Mouse (Mus musculus): ENCODE measurements around the gene Cfap97. TPM values are rescaled to one million over a fixed set of nuclear protein-coding genes. Genes with fewer than 3 reads are reported as not detected.

The Cfap97 gene
- polyA plus RNA-seq, 1 experiment from 2014 or later = 23.1 TPM

GRCm38 (mm10) chr8:46236441-46237223 lies 85.1 kb downstream of the Cfap97 start:
- Histone ChIP-seq H3K9ac (replicated peaks) (no peak overlapping the region), H3K4me3 (no peak overlapping the region), H3K4me1 (no peaks in the 10 kb centered on the region), H3K9me3 (no peaks in the 10 kb centered on the region), H3K27ac (replicated peaks) (no peak overlapping the region), H3K4me2 (replicated peaks) (no peak overlapping the region), H3K36me3 (no peaks in the 10 kb centered on the region), H3K27me3 (peaks cover 13% of the 10 kb centered on the region; the same call in 1 of the 2 replicates)
- peak; percentile 43; the same call in 1 of the 2 replicates for ATAC-seq (replicated peaks)
- WGBS = 68% methylated on average over 7 of the region's 7 CpGs

GRCm38 (mm10) chr8:46241568-46242374 lies 90.2 kb downstream of the Cfap97 start:
- peak; percentile 88 for ATAC-seq (replicated peaks)
- peaks cover 13% of the 10 kb centered on the region; the same call in 1 of the 2 replicates for H3K27me3 ChIP-seq
- 29% methylated on average over 13 of the region's 13 CpGs for WGBS
- no peak overlapping the region for H3K9ac ChIP-seq (replicated peaks)
- no peaks in the 10 kb centered on the region for H3K9me3 ChIP-seq
- no peaks in the 10 kb centered on the region for H3K36me3 ChIP-seq
- no peak overlapping the region for H3K27ac ChIP-seq (replicated peaks)
- no peaks in the 10 kb centered on the region for H3K4me1 ChIP-seq
- no peak overlapping the region for H3K4me2 ChIP-seq (replicated peaks)
- no peak overlapping the region for H3K4me3 ChIP-seq

GRCm38 (mm10) chr8:46242946-46243345 lies 91.4 kb downstream of the Cfap97 start:
- Histone ChIP-seq H3K4me2 (replicated peaks) (no peak overlapping the region), H3K9me3 (no peaks in the 10 kb centered on the region), H3K9ac (replicated peaks) (no peak overlapping the region), H3K4me3 (no peak overlapping the region), H3K4me1 (no peaks in the 10 kb centered on the region), H3K36me3 (no peaks in the 10 kb centered on the region), H3K27ac (replicated peaks) (no peak overlapping the region), H3K27me3 (peaks cover 13% of the 10 kb centered on the region; the same call in 1 of the 2 replicates)
- 61% methylated on average over 7 of the region's 7 CpGs for WGBS
- no peak for ATAC-seq (replicated peaks)

Small RNA genes lying within 50 kb of the gene (microRNA-seq; reads per million reads assigned to microRNA genes)
- gene Gm23812 = not detected

Other genes with a start within 250 kb of the Cfap97 start
- 0.38 TPM in 1 of 2 replicates, not detected in the other for gene Ccdc110, start 217.2 kb upstream of the Cfap97 start, polyA plus RNA-seq (2015; fragmentation: Nextera tagmentation; extraction: Ambion mirVana)
- gene 1700029J07Rik, start 176.5 kb upstream of the Cfap97 start, polyA plus RNA-seq (2015; fragmentation: Nextera tagmentation; extraction: Ambion mirVana) = 3.8 and 4.4 TPM in 2 replicates
- 60.3 and 60.9 TPM in 2 replicates for gene Ufsp2, start 176.2 kb upstream of the Cfap97 start, polyA plus RNA-seq (2015; fragmentation: Nextera tagmentation; extraction: Ambion mirVana)
- 0.42 and 0.45 TPM in 2 replicates for gene Lrp2bp, start 152.5 kb upstream of the Cfap97 start, polyA plus RNA-seq (2015; fragmentation: Nextera tagmentation; extraction: Ambion mirVana)
- 24.7 and 29.6 TPM in 2 replicates for gene Ankrd37, start 146.1 kb upstream of the Cfap97 start, polyA plus RNA-seq (2015; fragmentation: Nextera tagmentation; extraction: Ambion mirVana)
- 4.8 and 5.7 TPM in 2 replicates for gene Snx25, start 388 bp downstream of the Cfap97 start, polyA plus RNA-seq (2015; fragmentation: Nextera tagmentation; extraction: Ambion mirVana)
- 656 and 691 TPM in 2 replicates for gene Slc25a4, start 59.5 kb downstream of the Cfap97 start, polyA plus RNA-seq (2015; fragmentation: Nextera tagmentation; extraction: Ambion mirVana)
- 6.7 and 7.6 TPM in 2 replicates for gene Helt, start 142.9 kb downstream of the Cfap97 start, polyA plus RNA-seq (2015; fragmentation: Nextera tagmentation; extraction: Ambion mirVana)

Measured in forebrain, embryonic 15.5 days (tissue).